Mouse (Mus musculus): ENCODE data around the gene Gm49359.
"Not testable (repeated sequence)": the region's sequence is repeated elsewhere in the genome, so short reads cannot be mapped to it uniquely, and the experiment has no call there.

Gene Gm49359

GRCm38 (mm10) chr13:62466424-62467334 is at the start of gene Gm49359:
TSS of gene Gm49359 (minus strand) at chr13:62466832.
- peak; percentile 95 for DNase-seq (ENCODE audit: low read depth)

DNA sequence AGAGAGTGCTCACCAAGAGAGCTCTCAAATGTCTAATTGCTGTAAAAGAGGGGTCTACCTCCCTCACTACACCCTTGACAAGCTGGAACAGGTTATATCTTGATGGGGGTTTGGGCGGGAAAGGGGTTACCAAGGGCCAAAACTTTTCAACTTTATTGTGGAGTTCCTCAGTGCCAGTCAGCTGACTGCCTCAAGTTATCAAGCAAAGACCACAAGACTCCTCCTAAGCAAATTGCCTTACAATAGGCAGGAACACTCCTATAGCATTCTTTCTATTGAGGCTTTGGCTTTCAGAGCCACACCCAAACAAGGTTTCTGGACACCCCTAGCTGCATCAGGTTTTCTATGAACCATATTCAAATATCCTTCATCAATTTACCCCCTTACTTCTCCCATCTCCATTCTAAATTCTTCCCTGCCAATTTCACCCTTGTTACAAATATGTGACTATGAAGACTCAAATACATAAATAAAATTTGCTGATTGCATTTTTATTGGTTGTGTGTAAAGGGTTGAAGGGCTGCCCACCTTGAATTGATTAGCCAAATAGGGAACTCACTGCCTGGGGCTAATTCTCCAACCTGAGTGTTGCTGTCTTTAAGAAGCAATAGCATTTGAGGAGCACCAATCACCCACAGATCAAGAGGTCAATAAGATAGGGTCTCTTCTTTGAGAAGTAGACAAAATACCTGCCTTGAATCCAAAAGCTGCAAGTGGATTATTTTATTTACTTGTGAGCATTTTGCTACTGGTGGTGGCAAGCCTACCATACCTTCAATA is 44.2 kb upstream of the Gm49359 start:
- DNase-seq (ENCODE audit: low read depth): not testable (repeated sequence)

GRCm38 (mm10) chr13:62472661-62473060 is 6.0 kb upstream of the Gm49359 start:
- peak; percentile 3 for DNase-seq (ENCODE audit: low read depth)

- peak; percentile 84 for DNase-seq (ENCODE audit: low read depth)
These were observed 3.3 kb upstream of the Gm49359 start for GRCm38 (mm10) chr13:62469947-62470346.
